Mouse (Mus musculus): Measurements from ENCODE around the gene Psmd11. TPM values are rescaled to one million over a fixed set of nuclear protein-coding genes. Genes with fewer than 3 reads are reported as not detected.
"Not testable (repeated sequence)": the region's sequence is repeated elsewhere in the genome, so short reads cannot be mapped to it uniquely, and the experiment has no call there.

Gene Psmd11
- polyA plus RNA-seq, 1 experiment from 2014 or later, result 307 TPM

DNA sequence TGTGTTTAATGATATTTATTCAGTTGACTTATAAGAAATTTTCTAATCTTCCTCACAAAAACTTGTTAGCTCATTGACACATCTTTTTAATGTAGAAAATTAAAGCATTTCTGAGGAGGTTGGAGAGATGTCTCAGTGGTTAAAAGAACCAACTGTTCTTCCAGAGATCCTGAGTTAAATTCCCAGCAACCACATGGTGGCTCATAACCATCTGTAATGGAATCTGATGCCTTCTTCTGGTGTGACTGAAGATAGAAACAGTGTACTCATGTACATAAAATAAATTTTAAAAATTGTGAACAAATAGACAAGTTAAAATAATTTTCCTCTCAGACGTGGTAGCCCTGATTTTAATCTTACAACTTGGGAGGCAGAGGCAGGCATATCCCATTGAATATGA, 38.5 kb upstream of the Psmd11 start:
- Histone ChIP-seq H3K4me3 (ENCODE audit: low read depth, low read length) (no peak overlapping the region), H3K27ac (ENCODE audit: low read depth, low read length) (no peak overlapping the region), H3K4me2 (ENCODE audit: low read depth) (no peak overlapping the region), H3K9me3 (ENCODE audit: control insufficient read depth, low read length) (no peaks in the 10 kb centered on the region), H3K9ac (ENCODE audit: low read length) (no peak overlapping the region), H3K4me1 (ENCODE audit: control insufficient read depth, insufficient read depth, low read length) (peaks cover 13% of the 10 kb centered on the region), H3K36me3 (ENCODE audit: control insufficient read depth, insufficient read depth, low read length) (peaks cover 15% of the 10 kb centered on the region), H3K27me3 (ENCODE audit: control insufficient read depth, insufficient read depth, low read length) (no peaks in the 10 kb centered on the region)
- DNase-seq (ENCODE audit: low spot score) (no peak), ATAC-seq (ENCODE audit: insufficient read depth, low FRiP score, low TSS enrichment) (no peak)
- WGBS, result 89% methylated on average over 1 of the region's 1 CpGs

DNA sequence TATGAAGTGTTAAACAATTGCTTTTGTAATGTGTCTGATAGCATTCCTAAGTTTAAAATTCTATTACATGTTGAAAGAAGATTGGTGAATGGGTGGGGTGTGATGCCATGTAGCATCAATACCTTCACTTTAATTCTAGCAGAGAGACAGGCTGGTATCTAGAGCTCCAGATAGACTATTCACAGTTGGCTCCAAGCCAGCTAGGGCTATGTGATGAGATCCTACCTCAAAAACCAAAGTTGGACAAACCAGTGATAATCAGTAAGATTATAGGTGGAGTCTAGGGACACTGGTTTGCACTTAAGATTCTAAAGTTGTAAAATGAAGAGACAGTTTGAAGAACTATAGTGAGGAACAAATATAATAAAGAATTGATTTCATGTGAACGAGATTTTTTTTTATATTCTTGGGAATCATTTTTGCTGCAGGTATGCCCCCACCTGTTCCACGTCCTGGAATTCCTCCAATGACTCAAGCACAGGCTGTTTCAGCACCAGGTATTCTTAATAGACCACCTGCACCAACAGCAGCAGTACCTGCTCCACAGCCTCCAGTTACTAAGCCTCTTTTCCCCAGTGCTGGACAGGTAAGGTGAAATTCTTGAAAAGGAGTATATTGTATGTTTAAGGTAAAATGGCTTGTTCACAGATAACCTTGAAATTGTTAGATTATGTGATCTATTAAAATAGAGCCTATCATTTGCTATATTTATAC, 36.9 kb upstream of the Psmd11 start:
- no peaks in the 10 kb centered on the region for H3K27me3 ChIP-seq (ENCODE audit: control insufficient read depth, insufficient read depth, low read length)
- H3K9me3 ChIP-seq (ENCODE audit: control insufficient read depth, low read length), result no peaks in the 10 kb centered on the region
- no peaks in the 10 kb centered on the region; the same call in 1 of the 2 replicates for H3K4me1 ChIP-seq (ENCODE audit: control insufficient read depth, insufficient read depth, low read length)
- no peak overlapping the region for H3K4me3 ChIP-seq (ENCODE audit: low read depth, low read length)
- no peak overlapping the region for H3K4me2 ChIP-seq (ENCODE audit: low read depth)
- ATAC-seq (ENCODE audit: insufficient read depth, low FRiP score, low TSS enrichment) (no peak), DNase-seq (ENCODE audit: low spot score) (no peak)
- H3K9ac ChIP-seq (ENCODE audit: low read length), result no peak overlapping the region
- H3K27ac ChIP-seq (ENCODE audit: low read depth, low read length), result no peak overlapping the region
- WGBS, result 91% methylated on average over 2 of the region's 2 CpGs
- peaks cover 15% of the 10 kb centered on the region for H3K36me3 ChIP-seq (ENCODE audit: control insufficient read depth, insufficient read depth, low read length)

- Histone ChIP-seq H3K4me2 (ENCODE audit: low read depth) (no peak overlapping the region), H3K36me3 (ENCODE audit: control insufficient read depth, insufficient read depth, low read length) (peaks cover 14% of the 10 kb centered on the region), H3K9me3 (ENCODE audit: control insufficient read depth, low read length) (no peaks in the 10 kb centered on the region), H3K4me3 (ENCODE audit: low read depth, low read length) (no peak overlapping the region), H3K27ac (ENCODE audit: low read depth, low read length) (no peak overlapping the region), H3K27me3 (ENCODE audit: control insufficient read depth, insufficient read depth, low read length) (no peaks in the 10 kb centered on the region), H3K4me1 (ENCODE audit: control insufficient read depth, insufficient read depth, low read length) (no peaks in the 10 kb centered on the region), H3K9ac (ENCODE audit: low read length) (no peak overlapping the region)
- WGBS, result 92% methylated on average over 3 of the region's 3 CpGs
- DNase-seq (ENCODE audit: low spot score) (no peak), ATAC-seq (ENCODE audit: insufficient read depth, low FRiP score, low TSS enrichment) (no peak)
Observed at GRCm38 (mm10) chr11:80395930-80396329, 32.5 kb upstream of the Psmd11 start.

DNA sequence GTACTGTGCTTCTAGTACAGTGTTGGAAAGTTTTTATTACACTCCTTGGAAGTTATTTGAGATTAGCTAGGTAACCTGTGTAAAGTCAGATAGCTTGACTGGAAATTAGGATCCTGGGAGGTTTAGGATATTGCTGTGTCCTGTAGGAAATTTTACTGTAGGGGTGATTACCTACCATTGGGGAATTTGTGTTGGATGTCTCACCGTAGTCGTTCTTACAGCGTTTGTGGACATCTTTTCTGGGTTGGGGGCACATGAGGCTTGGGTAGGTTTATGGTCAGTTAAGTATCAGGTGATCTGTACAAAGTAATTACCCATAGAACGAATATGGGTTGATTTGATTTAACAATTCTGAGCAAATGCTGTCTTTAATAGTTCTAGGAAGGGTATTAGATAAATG, 31.8 kb upstream of the Psmd11 start:
- Histone ChIP-seq H3K36me3 (ENCODE audit: control insufficient read depth, insufficient read depth, low read length) (peaks cover 14% of the 10 kb centered on the region), H3K9me3 (ENCODE audit: control insufficient read depth, low read length) (no peaks in the 10 kb centered on the region), H3K9ac (ENCODE audit: low read length) (no peak overlapping the region), H3K27me3 (ENCODE audit: control insufficient read depth, insufficient read depth, low read length) (no peaks in the 10 kb centered on the region), H3K27ac (ENCODE audit: low read depth, low read length) (no peak overlapping the region), H3K4me1 (ENCODE audit: control insufficient read depth, insufficient read depth, low read length) (no peaks in the 10 kb centered on the region), H3K4me2 (ENCODE audit: low read depth) (no peak overlapping the region), H3K4me3 (ENCODE audit: low read depth, low read length) (no peak overlapping the region)
- no peak for ATAC-seq (ENCODE audit: insufficient read depth, low FRiP score, low TSS enrichment)
- WGBS, result 95% methylated on average over 4 of the region's 4 CpGs
- DNase-seq (ENCODE audit: low spot score), result no peak

DNA sequence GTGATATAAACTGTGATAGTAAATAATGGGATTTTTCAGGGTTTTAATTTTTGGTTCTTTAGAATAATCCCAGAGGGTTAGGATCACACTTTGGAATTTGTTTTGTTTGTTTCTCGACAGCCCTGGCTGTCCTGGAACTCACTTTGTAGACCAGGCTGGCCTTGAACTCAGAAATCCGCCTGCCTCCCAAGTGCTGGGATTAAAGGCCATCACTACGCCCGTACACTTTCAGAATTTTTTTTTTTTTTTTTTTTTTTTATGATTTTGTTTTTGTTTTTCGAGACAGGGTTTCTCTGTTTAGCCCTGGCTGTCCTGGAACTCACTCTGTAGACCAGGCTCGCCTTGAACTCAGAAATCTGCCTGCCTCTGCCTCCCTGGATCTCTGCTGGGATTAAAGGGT, 20.5 kb upstream of the Psmd11 start:
- 96% methylated on average over 6 of the region's 6 CpGs for WGBS
- not testable (repeated sequence) for H3K9me3 ChIP-seq (ENCODE audit: control insufficient read depth, low read length); H3K4me2 ChIP-seq (ENCODE audit: low read depth); H3K27me3 ChIP-seq (ENCODE audit: control insufficient read depth, insufficient read depth, low read length); H3K9ac ChIP-seq (ENCODE audit: low read length); H3K36me3 ChIP-seq (ENCODE audit: control insufficient read depth, insufficient read depth, low read length); DNase-seq (ENCODE audit: low spot score); ATAC-seq (ENCODE audit: insufficient read depth, low FRiP score, low TSS enrichment); H3K4me3 ChIP-seq (ENCODE audit: low read depth, low read length); H3K4me1 ChIP-seq (ENCODE audit: control insufficient read depth, insufficient read depth, low read length); H3K27ac ChIP-seq (ENCODE audit: low read depth, low read length)

GRCm38 (mm10) chr11:80410377-80410776, 18.0 kb upstream of the Psmd11 start:
- H3K4me1 ChIP-seq (ENCODE audit: control insufficient read depth, insufficient read depth, low read length), result no peaks in the 10 kb centered on the region
- H3K4me3 ChIP-seq (ENCODE audit: low read depth, low read length), result no peak overlapping the region
- WGBS, result 90% methylated on average over 2 of the region's 2 CpGs
- no peaks in the 10 kb centered on the region for H3K9me3 ChIP-seq (ENCODE audit: control insufficient read depth, low read length)
- no peak overlapping the region for H3K4me2 ChIP-seq (ENCODE audit: low read depth)
- 0 out of 2 replicates have a peak, but pooled peaks cover 4% of the 10 kb centered on the region for H3K36me3 ChIP-seq (ENCODE audit: control insufficient read depth, insufficient read depth, low read length)
- ATAC-seq (ENCODE audit: insufficient read depth, low FRiP score, low TSS enrichment) (no peak), DNase-seq (ENCODE audit: low spot score) (no peak)
- no peak overlapping the region for H3K9ac ChIP-seq (ENCODE audit: low read length)
- no peaks in the 10 kb centered on the region for H3K27me3 ChIP-seq (ENCODE audit: control insufficient read depth, insufficient read depth, low read length)
- H3K27ac ChIP-seq (ENCODE audit: low read depth, low read length), result no peak overlapping the region

DNA sequence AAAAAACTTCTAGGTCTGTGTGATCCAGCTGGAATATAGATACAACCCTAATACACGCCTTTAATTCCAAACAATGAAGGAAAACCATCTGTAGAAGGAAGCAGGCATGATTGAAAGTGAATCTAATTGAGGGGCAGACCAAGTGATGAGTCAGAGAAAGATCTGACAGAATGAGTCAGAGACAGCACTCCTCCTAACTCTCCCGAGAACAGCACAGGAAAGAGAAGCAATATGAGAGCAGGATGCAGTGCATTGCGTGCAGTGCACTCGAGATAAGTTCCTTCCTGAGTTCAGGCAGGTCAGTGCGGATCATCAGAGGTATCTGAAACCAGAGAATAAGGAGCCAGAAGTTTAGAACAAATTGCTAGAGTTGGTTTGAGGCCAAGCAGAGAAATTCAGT, 11.3 kb upstream of the Psmd11 start:
- 92% methylated on average over 5 of the region's 5 CpGs for WGBS
- Histone ChIP-seq H3K27me3 (ENCODE audit: control insufficient read depth, insufficient read depth, low read length) (no peaks in the 10 kb centered on the region), H3K4me1 (ENCODE audit: control insufficient read depth, insufficient read depth, low read length) (no peaks in the 10 kb centered on the region), H3K4me3 (ENCODE audit: low read depth, low read length) (no peak overlapping the region), H3K9me3 (ENCODE audit: control insufficient read depth, low read length) (no peaks in the 10 kb centered on the region), H3K36me3 (ENCODE audit: control insufficient read depth, insufficient read depth, low read length) (0 out of 2 replicates have a peak, but pooled peaks cover 2% of the 10 kb centered on the region), H3K4me2 (ENCODE audit: low read depth) (no peak overlapping the region), H3K27ac (ENCODE audit: low read depth, low read length) (no peak overlapping the region), H3K9ac (ENCODE audit: low read length) (no peak overlapping the region)
- ATAC-seq (ENCODE audit: insufficient read depth, low FRiP score, low TSS enrichment) (no peak), DNase-seq (ENCODE audit: low spot score) (no peak)

DNA sequence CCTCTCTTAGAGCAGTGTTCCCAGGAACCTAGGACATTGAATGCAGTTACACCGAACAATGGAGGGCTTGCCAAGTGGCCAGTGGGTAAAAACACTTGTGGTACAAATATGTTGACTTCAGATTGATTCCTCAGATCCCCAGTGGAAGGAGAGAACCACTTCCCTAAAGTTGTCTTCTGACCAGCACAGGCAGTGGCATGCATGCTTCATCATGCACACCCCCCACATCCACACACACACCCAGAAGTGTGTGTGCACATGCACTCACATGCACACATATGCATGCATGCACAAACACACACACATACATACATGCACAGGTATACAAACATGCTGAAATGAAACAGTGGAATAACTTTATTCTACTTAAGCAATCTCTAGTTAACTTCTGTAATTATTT, 8.7 kb upstream of the Psmd11 start:
- ATAC-seq (ENCODE audit: insufficient read depth, low FRiP score, low TSS enrichment) (no peak), DNase-seq (ENCODE audit: low spot score) (no peak)
- no peak overlapping the region for H3K4me2 ChIP-seq (ENCODE audit: low read depth)
- H3K9ac ChIP-seq (ENCODE audit: low read length), result no peak overlapping the region
- H3K27me3 ChIP-seq (ENCODE audit: control insufficient read depth, insufficient read depth, low read length), result no peaks in the 10 kb centered on the region
- no peak overlapping the region for H3K4me3 ChIP-seq (ENCODE audit: low read depth, low read length)
- WGBS, result 96% methylated on average over 1 of the region's 1 CpGs
- H3K36me3 ChIP-seq (ENCODE audit: control insufficient read depth, insufficient read depth, low read length), result 0 out of 2 replicates have a peak, but pooled peaks cover 2% of the 10 kb centered on the region
- H3K27ac ChIP-seq (ENCODE audit: low read depth, low read length), result no peak overlapping the region
- no peaks in the 10 kb centered on the region for H3K4me1 ChIP-seq (ENCODE audit: control insufficient read depth, insufficient read depth, low read length)
- H3K9me3 ChIP-seq (ENCODE audit: control insufficient read depth, low read length), result no peaks in the 10 kb centered on the region

DNA sequence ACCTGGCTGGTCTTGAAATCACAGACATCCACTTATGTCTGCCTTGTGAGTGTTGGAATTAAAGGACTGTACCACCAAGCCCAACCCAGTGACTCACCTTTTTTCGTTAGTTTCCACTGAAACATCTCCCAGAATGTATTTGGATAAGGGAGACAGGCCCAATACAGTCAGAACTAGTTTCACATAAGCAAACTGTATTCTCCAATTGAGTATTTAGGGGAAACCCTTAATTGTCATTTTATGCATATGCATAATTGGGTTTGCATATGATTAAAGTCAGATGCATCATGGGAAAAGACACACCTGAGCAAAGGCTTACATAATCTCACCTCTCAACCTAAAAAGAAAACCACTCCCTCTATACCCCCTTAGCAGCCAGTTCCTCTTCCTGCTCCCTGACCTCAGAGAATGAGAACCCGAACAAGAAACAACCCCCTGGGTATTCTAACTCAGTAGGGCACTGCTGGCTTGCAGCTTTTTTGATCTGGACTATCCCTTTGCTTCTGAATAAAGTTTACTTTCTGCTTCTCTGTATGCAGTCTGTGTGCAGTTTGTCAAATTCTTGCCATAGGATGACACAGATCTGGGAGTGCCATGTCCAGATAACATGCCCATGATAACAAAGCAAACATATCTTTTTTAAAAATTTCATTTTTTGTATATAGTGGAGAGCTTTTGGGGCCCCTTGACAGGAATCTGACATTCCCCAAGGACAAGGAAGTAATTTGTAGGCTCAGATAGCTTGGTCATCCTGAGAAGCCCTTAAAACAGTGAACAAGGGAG, 8.0 kb upstream of the Psmd11 start:
- Histone ChIP-seq H3K9ac (ENCODE audit: low read length) (no peak overlapping the region), H3K4me2 (ENCODE audit: low read depth) (no peak overlapping the region), H3K9me3 (ENCODE audit: control insufficient read depth, low read length) (no peaks in the 10 kb centered on the region), H3K27me3 (ENCODE audit: control insufficient read depth, insufficient read depth, low read length) (no peaks in the 10 kb centered on the region), H3K4me1 (ENCODE audit: control insufficient read depth, insufficient read depth, low read length) (no peaks in the 10 kb centered on the region), H3K4me3 (ENCODE audit: low read depth, low read length) (no peak overlapping the region), H3K27ac (ENCODE audit: low read depth, low read length) (no peak overlapping the region), H3K36me3 (ENCODE audit: control insufficient read depth, insufficient read depth, low read length) (no peaks in the 10 kb centered on the region)
- WGBS, result 67% methylated on average over 2 of the region's 2 CpGs
- DNase-seq (ENCODE audit: low spot score) (no peak), ATAC-seq (ENCODE audit: insufficient read depth, low FRiP score, low TSS enrichment) (no peak)

Measured in neural tube, embryonic 11.5 days (tissue).